Mouse (Mus musculus): Measurements from ENCODE around the gene Hmx1.

Hmx1 gene

DNA sequence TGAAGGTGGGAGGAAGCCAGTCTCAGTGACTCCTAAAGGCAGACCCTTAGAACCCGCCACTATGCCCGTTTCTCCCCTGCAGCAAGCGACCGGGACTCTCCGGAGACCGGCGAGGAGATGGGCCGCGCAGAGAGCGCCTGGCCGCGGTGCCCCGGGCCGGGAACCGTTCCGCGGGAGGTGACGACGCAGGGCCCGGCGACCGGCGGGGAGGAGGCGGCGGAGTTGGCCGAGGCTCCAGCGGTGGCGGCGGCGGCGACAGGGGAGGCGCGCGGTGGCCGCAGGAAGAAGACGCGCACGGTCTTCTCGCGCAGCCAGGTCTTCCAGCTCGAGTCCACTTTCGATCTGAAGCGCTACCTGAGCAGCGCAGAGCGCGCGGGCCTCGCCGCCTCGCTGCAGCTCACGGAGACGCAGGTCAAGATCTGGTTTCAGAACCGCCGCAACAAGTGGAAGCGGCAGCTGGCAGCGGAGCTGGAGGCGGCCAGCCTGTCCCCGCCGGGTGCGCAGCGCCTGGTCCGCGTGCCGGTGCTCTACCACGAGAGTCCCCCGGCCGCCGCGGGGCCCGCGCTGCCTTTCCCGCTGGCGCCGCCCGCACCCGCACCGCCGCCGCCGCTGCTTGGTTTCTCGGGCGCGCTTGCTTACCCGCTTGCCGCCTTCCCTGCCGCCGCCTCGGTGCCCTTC is 2.9 kb downstream of the Hmx1 start:
- DNase-seq (ENCODE audit: low read depth, low spot score) = no peak
- Histone ChIP-seq H3K36me3 (ENCODE audit: control insufficient read depth, insufficient read depth, low read length, poor library complexity, severe bottlenecking) (no peaks in the 10 kb centered on the region), H3K27me3 (ENCODE audit: control insufficient read depth, insufficient read depth, low read length, poor library complexity, severe bottlenecking) (no peaks in the 10 kb centered on the region)

DNA sequence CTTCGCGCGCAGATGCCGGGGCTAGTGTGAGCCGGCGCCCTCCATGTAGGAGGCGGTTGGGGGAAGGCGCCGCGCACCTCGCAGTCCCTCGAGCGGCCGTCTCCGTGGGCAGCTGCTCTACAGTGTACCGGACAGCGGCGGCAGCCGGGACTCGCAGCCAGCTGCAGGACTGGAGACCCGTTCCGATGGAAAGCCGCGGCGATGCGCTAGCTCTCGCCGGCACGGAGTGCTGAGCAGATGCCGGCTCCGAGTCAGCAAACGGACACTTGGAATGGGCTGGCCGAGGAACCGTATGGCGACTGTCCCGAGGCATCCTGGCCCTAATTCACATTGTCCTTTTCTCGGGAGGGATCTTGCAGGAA is 3.4 kb downstream of the Hmx1 start:
- no peak for DNase-seq (ENCODE audit: low read depth, low spot score)
- H3K27me3 ChIP-seq (ENCODE audit: control insufficient read depth, insufficient read depth, low read length, poor library complexity, severe bottlenecking) = no peaks in the 10 kb centered on the region
- H3K36me3 ChIP-seq (ENCODE audit: control insufficient read depth, insufficient read depth, low read length, poor library complexity, severe bottlenecking) = no peaks in the 10 kb centered on the region

DNA sequence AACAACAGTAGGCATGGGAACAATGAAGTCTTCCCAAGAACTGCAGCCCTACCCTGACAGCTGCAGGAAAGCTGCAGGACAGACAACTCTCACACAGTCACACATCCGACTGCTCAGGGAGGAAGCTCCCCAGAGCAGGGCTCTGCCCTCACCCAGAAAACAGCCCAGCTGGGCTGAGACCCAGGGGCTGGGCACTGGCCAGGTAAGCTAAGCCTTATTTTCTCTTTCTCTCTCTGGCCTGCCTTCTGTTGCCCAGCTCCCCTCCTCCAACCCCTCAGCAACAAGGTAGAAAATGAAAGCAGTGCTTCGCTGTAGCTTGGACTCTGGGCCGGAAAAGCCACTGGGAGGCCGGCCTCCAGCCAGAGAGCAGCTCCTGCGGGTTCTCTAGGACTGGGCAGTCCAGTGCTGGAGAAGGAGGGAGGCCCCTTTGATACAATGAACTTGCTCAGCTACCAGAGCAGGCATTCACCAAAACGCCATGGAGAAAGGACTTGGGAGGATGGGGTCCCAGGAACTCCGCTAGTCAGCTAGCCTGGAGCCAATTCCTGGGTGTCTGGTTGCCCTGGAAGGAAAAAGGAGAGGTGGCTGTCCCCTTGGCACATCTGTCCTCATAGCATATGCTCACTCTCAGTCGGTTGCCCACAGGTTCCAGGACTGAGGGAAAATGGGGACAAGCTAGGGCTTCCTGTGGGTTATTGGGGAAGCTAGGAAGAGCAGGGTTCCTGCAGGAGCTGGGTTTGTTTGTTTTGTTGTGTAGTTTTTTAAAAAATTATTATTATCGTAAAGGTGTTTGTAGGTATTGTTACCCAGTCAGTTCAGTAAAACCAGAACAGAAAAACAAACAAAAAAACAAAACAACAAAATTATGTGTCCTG is 6.9 kb downstream of the Hmx1 start:
- no peak for DNase-seq (ENCODE audit: low read depth, low spot score)
- no peaks in the 10 kb centered on the region; the same call in 1 of the 2 replicates for H3K27me3 ChIP-seq (ENCODE audit: control insufficient read depth, insufficient read depth, low read length, poor library complexity, severe bottlenecking)
- no peaks in the 10 kb centered on the region for H3K36me3 ChIP-seq (ENCODE audit: control insufficient read depth, insufficient read depth, low read length, poor library complexity, severe bottlenecking)

DNA sequence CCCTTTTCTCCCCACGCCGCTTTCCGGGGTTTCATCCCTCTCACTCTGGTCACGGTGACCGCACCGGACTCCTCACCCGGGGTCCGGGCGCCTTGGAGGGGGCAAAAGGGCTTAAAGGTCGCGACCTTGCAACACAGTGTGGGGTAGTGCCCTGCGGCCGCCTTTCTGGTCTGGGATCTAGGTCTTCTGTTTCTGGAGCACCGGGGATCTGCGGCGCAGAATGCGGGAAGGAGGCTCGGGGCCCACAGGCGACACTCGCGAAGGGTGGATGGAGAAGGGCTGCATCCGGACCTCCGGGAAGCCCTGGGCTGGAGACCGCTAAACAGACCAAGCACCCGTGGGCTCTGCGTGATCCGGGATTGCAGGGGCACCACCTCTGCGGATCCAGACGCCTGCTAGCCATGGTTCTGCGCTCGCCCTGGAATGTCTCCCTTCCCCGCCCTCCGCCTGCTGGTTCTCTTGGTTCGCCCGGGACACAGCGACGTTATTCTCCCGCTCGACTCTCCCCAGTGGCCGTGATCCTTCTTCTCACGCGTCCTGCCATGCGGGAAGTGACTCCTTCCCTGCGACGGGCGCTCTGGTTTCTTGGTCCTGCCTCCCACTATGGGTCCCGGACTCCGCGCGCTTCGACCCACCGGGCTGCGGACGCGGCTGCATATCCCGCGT is 8.2 kb downstream of the Hmx1 start:
- Histone ChIP-seq H3K27me3 (ENCODE audit: control insufficient read depth, insufficient read depth, low read length, poor library complexity, severe bottlenecking) (no peaks in the 10 kb centered on the region; the same call in 1 of the 2 replicates), H3K36me3 (ENCODE audit: control insufficient read depth, insufficient read depth, low read length, poor library complexity, severe bottlenecking) (no peaks in the 10 kb centered on the region)
- no peak for DNase-seq (ENCODE audit: low read depth, low spot score)

DNA sequence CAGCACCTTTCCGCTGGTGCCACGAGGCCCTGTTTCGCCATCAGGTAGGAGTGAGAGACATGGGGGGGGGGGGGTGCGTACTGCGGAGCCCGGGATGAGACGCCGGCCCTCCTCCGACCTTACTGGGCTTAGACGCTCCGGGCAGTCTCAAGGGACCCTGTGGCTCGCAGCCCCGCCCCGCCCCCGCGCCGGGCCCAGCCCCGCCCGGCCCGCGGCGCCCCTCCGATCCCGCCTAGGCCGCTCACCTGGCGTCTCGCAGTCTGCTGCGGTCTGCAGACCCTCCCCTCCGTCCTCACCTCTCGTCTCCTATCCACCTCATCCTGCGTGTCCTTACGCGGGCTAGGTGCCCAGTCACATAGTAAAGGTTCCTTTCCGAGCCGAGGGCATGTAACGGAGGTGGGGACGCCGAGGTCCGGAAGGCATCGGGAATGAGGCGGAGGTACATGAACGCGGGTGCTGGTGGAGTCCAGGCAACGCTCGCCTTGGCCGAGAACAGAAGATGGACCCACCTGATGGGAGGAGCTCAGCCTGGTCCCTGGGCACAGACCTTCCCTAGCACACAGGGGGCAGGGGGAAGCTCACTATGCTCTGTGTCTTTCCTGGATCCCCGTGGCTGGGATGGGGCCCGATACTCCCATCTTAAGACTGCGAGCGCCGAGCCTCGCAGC is 8.9 kb downstream of the Hmx1 start:
- no peak for DNase-seq (ENCODE audit: low read depth, low spot score)
- Histone ChIP-seq H3K27me3 (ENCODE audit: control insufficient read depth, insufficient read depth, low read length, poor library complexity, severe bottlenecking) (no peaks in the 10 kb centered on the region; the same call in 1 of the 2 replicates), H3K36me3 (ENCODE audit: control insufficient read depth, insufficient read depth, low read length, poor library complexity, severe bottlenecking) (no peaks in the 10 kb centered on the region)

DNA sequence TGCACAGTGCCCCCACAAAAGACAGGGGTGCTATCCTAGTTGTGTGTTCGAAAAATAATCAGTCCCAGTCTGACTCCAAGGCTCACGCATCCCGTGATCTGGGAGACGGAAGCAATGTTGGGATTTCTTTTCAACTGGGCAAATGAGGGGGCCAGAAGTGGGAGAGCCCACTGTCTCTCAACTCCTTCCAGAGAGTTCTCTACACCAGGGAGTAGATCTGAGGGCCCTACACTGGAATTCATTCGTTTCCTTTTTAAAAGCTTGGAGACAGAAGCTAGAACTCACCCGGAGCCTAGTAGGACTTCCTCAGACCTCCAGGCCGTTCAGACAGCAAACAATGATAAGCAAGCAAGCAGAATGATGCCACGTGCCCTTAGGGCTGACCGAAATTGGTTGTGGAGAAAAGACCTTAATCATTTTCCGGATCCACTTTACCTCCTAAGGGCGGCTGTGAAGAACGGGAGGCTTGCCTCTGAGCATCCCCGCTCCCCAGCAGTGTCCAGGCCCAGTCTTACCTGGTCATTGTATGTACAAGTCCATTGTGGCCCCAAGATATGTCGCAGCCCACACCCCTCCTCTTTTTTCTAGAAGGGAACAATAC is 9.5 kb downstream of the Hmx1 start:
- no peak for DNase-seq (ENCODE audit: low read depth, low spot score)
- Histone ChIP-seq H3K27me3 (ENCODE audit: control insufficient read depth, insufficient read depth, low read length, poor library complexity, severe bottlenecking) (peaks cover 1% of the 10 kb centered on the region; the same call in 1 of the 2 replicates), H3K36me3 (ENCODE audit: control insufficient read depth, insufficient read depth, low read length, poor library complexity, severe bottlenecking) (no peaks in the 10 kb centered on the region)

DNA sequence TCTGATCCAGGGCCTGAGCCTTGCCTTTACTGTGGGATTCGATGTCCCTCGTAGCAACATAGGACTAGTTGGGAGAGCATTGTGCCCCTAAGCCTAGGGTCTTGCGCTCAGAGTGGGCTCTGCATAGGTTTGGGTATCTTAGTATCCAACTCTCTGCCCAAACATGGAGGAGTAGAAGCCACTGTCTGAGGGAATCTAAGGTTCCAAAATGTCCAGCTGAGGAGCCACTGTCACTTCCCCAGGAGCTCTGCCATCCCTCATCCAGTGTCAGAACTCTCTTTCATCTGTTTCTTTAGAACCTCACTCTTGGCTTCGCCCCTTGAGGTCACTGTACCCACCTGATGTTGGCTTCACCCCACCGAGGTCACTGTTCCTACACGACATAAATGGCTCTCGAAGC is 10.2 kb downstream of the Hmx1 start:
- no peaks in the 10 kb centered on the region for H3K36me3 ChIP-seq (ENCODE audit: control insufficient read depth, insufficient read depth, low read length, poor library complexity, severe bottlenecking)
- peaks cover 1% of the 10 kb centered on the region; the same call in 1 of the 2 replicates for H3K27me3 ChIP-seq (ENCODE audit: control insufficient read depth, insufficient read depth, low read length, poor library complexity, severe bottlenecking)
- no peak for DNase-seq (ENCODE audit: low read depth, low spot score)

DNA sequence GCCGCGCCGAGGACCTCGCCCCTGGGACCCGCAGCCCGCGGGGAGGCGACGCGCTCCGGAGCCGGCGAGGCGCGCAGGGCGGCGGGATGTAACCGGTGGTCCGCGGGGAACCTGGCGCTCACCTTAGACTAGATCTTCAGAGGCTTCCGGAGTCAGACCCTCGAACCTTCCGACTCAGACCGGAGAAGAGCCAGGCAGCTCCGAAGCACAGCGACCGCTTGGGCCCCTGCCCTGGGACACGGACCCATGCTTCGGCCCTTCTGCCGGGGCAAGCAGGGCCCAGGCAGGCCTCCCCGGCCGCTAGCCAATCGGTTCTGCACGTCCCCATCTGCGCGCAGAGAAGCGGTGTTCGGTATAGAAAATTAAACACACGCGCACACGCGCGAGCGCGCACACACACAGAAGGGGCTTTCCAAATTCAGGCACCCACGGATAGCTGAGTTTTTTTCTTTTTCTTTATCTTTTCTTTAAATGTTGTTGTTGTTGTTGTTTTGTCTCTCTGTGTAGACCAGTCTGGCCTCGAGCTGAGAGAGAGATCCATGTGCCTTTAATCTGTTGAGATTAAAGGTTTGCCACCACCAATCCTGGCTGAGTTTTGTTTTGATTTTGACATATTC is 10.9 kb downstream of the Hmx1 start:
- no peak for DNase-seq (ENCODE audit: low read depth, low spot score)
- H3K27me3 ChIP-seq (ENCODE audit: control insufficient read depth, insufficient read depth, low read length, poor library complexity, severe bottlenecking) = peaks cover 1% of the 10 kb centered on the region; the same call in 1 of the 2 replicates

DNA sequence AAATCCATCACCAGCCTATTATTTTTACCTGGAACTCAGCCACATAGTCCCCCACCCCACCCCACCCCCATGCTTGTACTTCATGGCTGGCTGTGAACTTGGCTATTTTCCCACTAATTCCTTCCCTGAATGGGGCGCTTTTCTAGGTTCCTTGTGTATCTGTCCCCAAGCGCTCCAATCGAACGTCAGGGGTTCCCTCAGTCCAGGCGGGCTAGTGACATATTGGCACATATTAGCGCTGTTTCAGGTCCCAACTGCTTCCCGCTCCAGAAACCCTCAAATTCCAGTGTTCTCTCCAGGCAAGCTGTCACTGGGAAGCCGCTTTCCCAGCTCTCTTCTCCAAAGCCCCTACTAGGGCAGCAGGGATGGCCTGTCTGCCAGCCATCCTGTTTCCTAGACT is 12.3 kb downstream of the Hmx1 start:
- Histone ChIP-seq H3K27me3 (ENCODE audit: control insufficient read depth, insufficient read depth, low read length, poor library complexity, severe bottlenecking) (peaks cover 1% of the 10 kb centered on the region; the same call in 1 of the 2 replicates), H3K36me3 (ENCODE audit: control insufficient read depth, insufficient read depth, low read length, poor library complexity, severe bottlenecking) (no peaks in the 10 kb centered on the region)
- DNase-seq (ENCODE audit: low read depth, low spot score) = no peak

More for the DNA sequence above, 10.9 kb downstream of the Hmx1 start:
- H3K36me3 ChIP-seq (ENCODE audit: control insufficient read depth, insufficient read depth, low read length, poor library complexity, severe bottlenecking) = no peaks in the 10 kb centered on the region

DNA sequence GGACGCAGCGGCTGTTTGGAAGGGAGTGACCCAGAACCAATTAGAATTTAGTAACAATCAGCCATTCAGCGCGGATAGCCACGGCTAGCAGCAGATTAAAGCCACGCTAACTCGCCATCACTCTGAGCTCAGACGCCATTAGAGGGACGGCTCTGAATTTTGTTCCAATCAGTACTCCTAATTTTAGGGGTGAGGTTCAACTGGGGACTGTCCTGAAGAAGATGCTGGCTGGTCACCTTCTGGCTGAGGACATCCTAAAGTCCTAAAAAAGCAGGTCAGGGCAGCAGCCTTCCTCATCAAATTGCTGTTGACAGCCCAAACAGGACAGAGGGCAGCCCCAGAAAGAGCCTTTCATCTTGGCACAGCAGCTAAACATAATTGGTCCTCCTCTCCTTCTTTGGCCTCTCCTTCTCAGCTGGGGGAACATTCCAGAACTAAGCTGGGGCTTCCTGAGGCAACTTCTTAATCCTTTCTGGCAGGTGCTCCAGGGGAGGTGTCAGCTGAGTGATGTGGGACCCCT is 18.6 kb downstream of the Hmx1 start:
- no peak for DNase-seq (ENCODE audit: low read depth, low spot score)
- 0 out of 2 replicates have a peak, but pooled peaks cover 1% of the 10 kb centered on the region for H3K27me3 ChIP-seq (ENCODE audit: control insufficient read depth, insufficient read depth, low read length, poor library complexity, severe bottlenecking)
- no peaks in the 10 kb centered on the region for H3K36me3 ChIP-seq (ENCODE audit: control insufficient read depth, insufficient read depth, low read length, poor library complexity, severe bottlenecking)

DNA sequence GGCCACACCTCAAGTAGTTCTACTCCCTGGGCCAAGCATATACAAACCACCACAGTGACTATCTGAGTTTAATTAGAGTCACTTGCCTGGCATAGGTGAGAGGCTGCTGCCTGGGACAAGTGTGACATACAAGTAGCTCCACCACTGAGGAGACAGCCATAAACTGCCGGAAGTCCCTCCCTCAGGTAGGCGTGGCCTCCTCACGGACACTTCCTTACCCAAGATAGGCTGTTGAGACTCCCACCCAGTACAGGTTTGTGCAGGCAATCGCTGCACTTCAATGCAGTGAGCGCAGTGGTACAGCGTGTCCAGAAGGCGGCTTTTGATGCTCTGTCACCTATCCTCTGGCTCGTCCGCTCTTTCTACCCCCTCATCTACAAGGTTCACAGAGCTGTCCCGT is 22.1 kb downstream of the Hmx1 start:
- no peaks in the 10 kb centered on the region for H3K27me3 ChIP-seq (ENCODE audit: control insufficient read depth, insufficient read depth, low read length, poor library complexity, severe bottlenecking)
- no peak for DNase-seq (ENCODE audit: low read depth, low spot score)
- H3K36me3 ChIP-seq (ENCODE audit: control insufficient read depth, insufficient read depth, low read length, poor library complexity, severe bottlenecking) = no peaks in the 10 kb centered on the region

DNA sequence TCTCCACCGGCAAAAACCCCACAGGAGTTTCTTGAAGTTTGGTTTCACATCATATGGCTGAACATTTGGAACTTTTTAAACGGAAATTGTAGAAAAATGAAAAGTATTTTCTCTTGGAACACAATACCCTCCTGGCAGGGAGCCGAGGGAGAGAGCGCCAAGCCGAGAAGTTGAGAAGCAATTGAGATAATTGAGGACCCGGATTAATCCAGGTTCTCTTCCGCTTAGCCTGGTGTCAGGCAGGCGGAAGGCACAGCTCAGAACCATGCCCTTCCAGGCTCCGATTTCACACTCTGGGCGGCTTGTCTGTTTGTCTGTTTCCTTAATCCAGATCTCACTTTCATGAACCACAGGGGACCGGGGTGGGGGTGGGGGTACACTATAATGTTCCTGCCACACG is 23.9 kb downstream of the Hmx1 start:
- Histone ChIP-seq H3K27me3 (ENCODE audit: control insufficient read depth, insufficient read depth, low read length, poor library complexity, severe bottlenecking) (no peaks in the 10 kb centered on the region), H3K36me3 (ENCODE audit: control insufficient read depth, insufficient read depth, low read length, poor library complexity, severe bottlenecking) (no peaks in the 10 kb centered on the region)
- DNase-seq (ENCODE audit: low read depth, low spot score) = no peak

DNA sequence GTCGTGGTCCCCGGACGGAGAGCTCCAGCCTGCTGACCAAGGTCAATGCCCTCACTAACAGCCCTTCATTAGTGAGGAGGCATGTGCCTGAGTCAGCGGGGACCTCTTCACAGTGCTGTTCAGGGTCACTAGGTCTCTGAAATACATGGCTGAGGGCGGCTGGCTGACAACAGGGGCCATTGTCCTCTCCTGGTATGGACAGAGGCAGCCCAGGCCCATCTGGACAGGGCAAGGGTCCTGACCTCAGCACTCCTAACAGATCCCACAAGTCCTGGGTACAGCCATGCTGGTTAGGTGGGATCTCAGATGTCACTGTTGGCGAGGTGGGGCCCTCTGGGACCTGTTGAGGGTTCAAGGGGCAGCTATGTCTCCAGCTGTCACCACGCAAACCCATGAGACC is 28.8 kb downstream of the Hmx1 start:
- no peak for DNase-seq (ENCODE audit: low read depth, low spot score)
- no peaks in the 10 kb centered on the region for H3K36me3 ChIP-seq (ENCODE audit: control insufficient read depth, insufficient read depth, low read length, poor library complexity, severe bottlenecking)

DNA sequence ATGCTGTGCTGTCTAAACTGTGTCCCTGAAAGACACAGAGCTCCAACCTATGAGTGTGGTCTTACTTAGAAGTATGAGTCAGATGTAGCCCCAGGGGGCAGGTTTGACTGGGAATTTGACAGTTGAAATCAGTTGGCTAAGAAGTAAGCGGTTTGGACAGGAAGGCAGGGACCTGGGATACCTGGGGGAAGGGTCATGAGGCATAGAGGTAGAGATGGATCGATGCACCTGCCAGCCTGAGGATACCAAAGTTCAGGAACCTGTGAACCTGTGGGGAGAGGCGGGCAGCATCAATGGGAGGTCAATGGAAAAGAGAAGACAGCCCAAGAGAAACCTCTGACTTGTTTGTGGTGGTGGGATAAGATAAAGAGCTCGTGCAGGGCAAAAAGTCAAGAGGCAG is 32.7 kb downstream of the Hmx1 start:
- no peaks in the 10 kb centered on the region for H3K27me3 ChIP-seq (ENCODE audit: control insufficient read depth, insufficient read depth, low read length, poor library complexity, severe bottlenecking)
- no peak for DNase-seq (ENCODE audit: low read depth, low spot score)
- H3K36me3 ChIP-seq (ENCODE audit: control insufficient read depth, insufficient read depth, low read length, poor library complexity, severe bottlenecking) = no peaks in the 10 kb centered on the region

More for the DNA sequence above, 28.8 kb downstream of the Hmx1 start:
- H3K27me3 ChIP-seq (ENCODE audit: control insufficient read depth, insufficient read depth, low read length, poor library complexity, severe bottlenecking) = no peaks in the 10 kb centered on the region
